Mouse (Mus musculus) splenic B cell, adult 2 months (primary cell): ENCODE results near the gene Zbtb11.
"Not testable (repeated sequence)": the region's sequence is repeated elsewhere in the genome, so short reads cannot be mapped to it uniquely, and the experiment has no call there.

Experiments
- DNase-seq: peaks from one replicate; pipeline ENCODE4 v3.0.0-alpha.2; 2011; ENCODE audit warnings: low read depth, low spot score
- H3K27me3 ChIP-seq: 2 replicates; pipeline ENCODE4 v1.6.1; 2012; ENCODE audit warnings: mild to moderate bottlenecking, low read length, moderate library complexity, mixed read lengths; ENCODE audit not compliant: control insufficient read depth, poor library complexity, insufficient read depth, severe bottlenecking
- H3K36me3 ChIP-seq: 2 replicates; pipeline ENCODE4 v1.6.1; 2012; ENCODE audit warnings: mild to moderate bottlenecking, low read length, moderate library complexity, mixed read lengths; ENCODE audit not compliant: control insufficient read depth, poor library complexity, insufficient read depth, severe bottlenecking

The Zbtb11 gene

GRCm38 (mm10) chr16:56006798-56007197 lies 33.1 kb downstream of the Zbtb11 start:
- DNase-seq, result no peak
- H3K36me3 ChIP-seq, result peaks cover 9% of the 10 kb centered on the region
- H3K27me3 ChIP-seq, result no peaks in the 10 kb centered on the region

DNA sequence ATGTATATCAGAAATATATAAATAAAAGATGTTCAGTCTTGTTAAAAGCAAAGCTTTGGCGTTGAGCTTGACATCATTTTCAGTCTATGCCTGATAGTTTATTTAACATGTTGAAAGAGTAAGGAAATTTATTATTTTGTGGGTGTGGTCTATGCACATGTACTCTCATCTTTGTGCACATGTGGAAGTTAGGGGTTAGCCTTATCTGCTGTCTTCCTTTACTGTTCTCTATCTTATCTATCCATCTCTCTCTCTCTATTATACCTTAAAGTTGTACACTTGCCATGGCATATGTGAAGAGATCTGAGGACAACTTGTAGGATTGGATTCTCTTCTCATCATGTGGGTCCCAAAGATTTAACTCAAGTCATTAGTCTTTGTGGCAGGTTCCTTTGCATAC lies 35.2 kb downstream of the Zbtb11 start:
- peaks cover 12% of the 10 kb centered on the region for H3K36me3 ChIP-seq
- no peak for DNase-seq

GRCm38 (mm10) chr16:56012789-56013743 lies 39.4 kb downstream of the Zbtb11 start:
- Histone ChIP-seq H3K36me3 (peaks cover 12% of the 10 kb centered on the region), H3K27me3 (no peaks in the 10 kb centered on the region)
- no peak for DNase-seq

More for the DNA sequence above, 35.2 kb downstream of the Zbtb11 start:
- no peaks in the 10 kb centered on the region for H3K27me3 ChIP-seq

- Histone ChIP-seq H3K27me3 (no peaks in the 10 kb centered on the region), H3K36me3 (peaks cover 18% of the 10 kb centered on the region)
- no peak for DNase-seq
Observed at GRCm38 (mm10) chr16:56014076-56014475, 40.4 kb downstream of the Zbtb11 start.

- peaks cover 17% of the 10 kb centered on the region for H3K36me3 ChIP-seq
- no peak for DNase-seq
- no peaks in the 10 kb centered on the region for H3K27me3 ChIP-seq
Observed at GRCm38 (mm10) chr16:56019660-56020059, 46.0 kb downstream of the Zbtb11 start.

DNA sequence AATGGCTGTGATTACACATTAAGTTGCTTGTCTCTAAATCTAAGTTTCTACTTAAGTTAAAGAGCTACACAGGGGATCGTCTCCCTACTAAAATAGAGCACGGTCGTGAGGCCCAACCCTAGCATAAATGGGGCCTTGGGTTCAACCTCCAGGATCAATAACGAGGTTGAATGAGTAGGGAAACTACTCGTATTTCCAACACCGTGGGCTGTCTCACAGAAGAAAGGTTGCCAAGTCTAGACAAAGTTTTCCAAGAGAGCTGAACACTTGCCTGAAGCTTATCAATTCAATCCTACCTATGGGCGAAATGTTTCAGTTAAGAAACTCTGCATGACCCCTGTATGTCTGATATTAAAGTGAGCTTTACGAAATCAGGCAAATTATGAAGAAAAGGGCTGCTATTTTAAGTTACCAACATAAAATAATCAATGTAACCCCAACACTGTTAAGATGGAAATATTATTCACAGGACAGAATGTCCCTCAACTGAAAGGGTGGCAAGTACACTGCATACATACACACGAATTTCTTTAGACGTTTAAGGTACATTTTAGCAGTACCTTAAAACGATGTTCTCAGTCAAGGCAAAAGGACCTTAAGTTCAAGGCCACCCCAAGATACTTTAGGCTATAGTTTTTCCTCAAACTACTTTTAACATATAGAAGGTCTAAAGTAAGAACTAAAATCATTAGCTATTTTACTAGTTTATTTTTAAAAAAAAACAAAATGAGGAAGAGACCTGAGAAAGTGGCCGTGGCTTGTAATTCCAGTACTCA lies 54.4 kb downstream of the Zbtb11 start:
- peaks cover 2% of the 10 kb centered on the region; the same call in 1 of the 2 replicates for H3K36me3 ChIP-seq
- no peaks in the 10 kb centered on the region for H3K27me3 ChIP-seq
- DNase-seq, result no peak

- DNase-seq, result peak; percentile 36
- peaks cover 3% of the 10 kb centered on the region; the same call in 1 of the 2 replicates for H3K36me3 ChIP-seq
- no peaks in the 10 kb centered on the region for H3K27me3 ChIP-seq
Observed at GRCm38 (mm10) chr16:56028722-56029551, 55.3 kb downstream of the Zbtb11 start.

- Histone ChIP-seq H3K27me3 (no peaks in the 10 kb centered on the region), H3K36me3 (0 out of 2 replicates have a peak, but pooled peaks cover 2% of the 10 kb centered on the region)
- peak; percentile 98 for DNase-seq
Observed at GRCm38 (mm10) chr16:56029661-56030082, 56.0 kb downstream of the Zbtb11 start, which contains the start of gene Pcnp. Pcnp (minus strand) TSS chr16:56029739.

DNA sequence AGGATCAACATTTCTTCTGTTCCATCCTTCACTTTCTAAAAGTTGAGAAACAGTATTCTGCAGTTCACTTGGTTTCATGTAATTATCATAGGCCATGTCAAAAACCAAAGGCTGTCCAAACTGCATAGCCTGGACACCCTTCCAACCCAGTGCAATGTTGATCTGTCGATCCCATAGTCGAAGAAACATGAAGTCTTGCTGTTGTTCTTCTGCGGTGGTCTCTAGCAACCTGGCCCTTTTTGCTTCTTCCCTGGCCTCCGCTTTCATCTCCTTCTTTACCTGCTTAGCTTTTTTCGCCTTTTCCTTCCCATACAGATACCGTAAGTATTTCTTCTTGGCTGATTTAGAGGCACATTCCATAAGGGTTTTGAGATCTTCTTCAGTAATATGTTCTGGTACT lies 60.9 kb downstream of the Zbtb11 start:
- DNase-seq, result no peak
- Histone ChIP-seq H3K27me3 (no peaks in the 10 kb centered on the region), H3K36me3 (0 out of 2 replicates have a peak, but pooled peaks cover 2% of the 10 kb centered on the region)

GRCm38 (mm10) chr16:56036501-56036900 lies 62.8 kb downstream of the Zbtb11 start:
- DNase-seq, result no peak
- 0 out of 2 replicates have a peak, but pooled peaks cover 2% of the 10 kb centered on the region for H3K36me3 ChIP-seq
- no peaks in the 10 kb centered on the region for H3K27me3 ChIP-seq

DNA sequence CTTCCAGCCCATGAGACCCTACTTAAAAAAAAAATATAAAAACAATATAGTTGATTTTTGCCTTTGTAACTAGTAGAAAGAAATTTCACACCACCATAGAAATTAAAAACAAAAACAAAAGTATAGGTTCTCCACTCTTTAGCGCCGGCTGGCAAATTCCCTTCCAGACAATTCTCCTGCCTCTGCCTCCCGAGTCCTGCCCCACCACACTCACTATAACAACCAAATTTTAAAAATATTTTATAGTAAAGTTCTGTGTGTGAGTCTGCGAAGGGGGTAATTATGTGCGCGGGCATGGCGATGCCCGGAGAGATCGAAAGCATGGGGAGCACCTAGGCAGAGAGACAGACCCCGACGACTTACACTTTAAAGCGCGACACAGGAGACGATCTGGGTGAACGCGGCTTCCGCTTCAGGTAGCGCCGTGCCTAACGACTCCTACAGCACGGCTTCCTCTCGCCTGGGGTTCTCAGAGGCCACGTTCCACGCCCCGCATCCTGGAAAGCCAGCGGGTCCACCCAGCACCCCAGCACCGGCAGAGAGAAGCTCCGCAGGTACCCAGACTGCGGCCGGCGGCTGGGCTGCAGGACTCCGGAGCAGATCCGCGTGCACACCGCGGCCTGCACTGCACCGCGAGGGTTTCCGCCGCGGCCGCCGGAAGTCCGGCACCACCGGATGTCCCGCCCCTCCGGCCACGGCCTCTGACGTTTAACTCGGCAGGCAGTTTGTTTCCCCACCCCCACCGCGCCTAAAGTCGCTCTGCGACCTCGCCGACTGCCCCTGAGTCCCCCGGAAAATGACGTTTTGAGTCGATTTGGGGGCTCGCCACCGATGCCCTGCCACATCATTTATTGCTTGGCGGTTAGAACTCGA lies 63.7 kb downstream of the Zbtb11 start, which contains the start of gene Trmt10c:
Trmt10c (minus strand) TSS at position 682 of the 873 bp plus-strand sequence.
- Histone ChIP-seq H3K27me3 (no peaks in the 10 kb centered on the region), H3K36me3 (0 out of 2 replicates have a peak, but pooled peaks cover 2% of the 10 kb centered on the region)
- peak; percentile 95 for DNase-seq

- Histone ChIP-seq H3K27me3 (no peaks in the 10 kb centered on the region), H3K36me3 (0 out of 2 replicates have a peak, but pooled peaks cover 2% of the 10 kb centered on the region)
- DNase-seq, result no peak
Observed at GRCm38 (mm10) chr16:56038090-56038489, 64.4 kb downstream of the Zbtb11 start.

DNA sequence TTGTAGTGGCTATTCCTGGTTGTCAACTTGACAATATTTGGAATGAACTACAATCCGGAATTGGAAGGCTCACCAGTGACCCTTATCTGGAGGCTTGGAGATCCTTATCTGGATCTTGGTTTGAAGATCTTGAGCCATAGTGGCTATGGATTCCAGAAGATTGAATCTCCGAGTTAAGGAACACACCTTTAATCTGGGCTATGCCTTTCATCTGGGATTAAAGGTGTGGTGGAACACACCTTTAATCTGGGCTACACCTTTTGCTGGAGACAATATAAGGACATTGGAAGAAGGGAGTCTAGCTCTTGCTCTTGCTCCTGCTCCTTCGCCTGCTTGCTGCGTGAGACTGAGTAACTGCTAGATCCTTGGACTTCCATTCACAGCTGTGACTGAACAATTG lies 74.4 kb downstream of the Zbtb11 start, which contains the start of gene Senp7:
Senp7 (plus strand) TSS at position 301 of the 400 bp plus-strand sequence.
- DNase-seq, H3K36me3 ChIP-seq: not testable (repeated sequence)

More for the DNA sequence above, 74.4 kb downstream of the Zbtb11 start, which contains the start of gene Senp7:
- H3K27me3 ChIP-seq, result not testable (repeated sequence)
